In genomic region chr11:3269241-3269640, GRCm38 (mm10) we compare ENCODE assay signal across 25 mouse cellular contexts. TPM values are rescaled to one million over a fixed set of nuclear protein-coding genes. Genes with fewer than 3 reads are reported as not detected.
DNase-seq lines count a peak whose midpoint lies in the region; ATAC-seq and TF ChIP-seq lines count a peak whose summit lies in the region.
"Had no signal": no experiment of that assay in that cellular context is flagged by ENCODE, and none has a peak within 500 bp of the region (broad histone marks: within the 10 kb centered on the region; RNA-seq: fewer than 3 reads in every experiment).

No protein-coding gene starts in this region.

- H3K27ac ChIP-seq in kidney, embryonic 15.5 days, result peak overlapping the region; percentile 52
- H3K27ac ChIP-seq in midbrain, embryonic 11.5 days (ENCODE audit: low read depth, low read length), result no peak overlapping the region
- H3K27ac ChIP-seq in midbrain, embryonic 13.5 days, result no peak overlapping the region
- peak overlapping the region; percentile 87 for H3K27ac ChIP-seq in ES-Bruce4 (ENCODE audit: insufficient read depth, low read length)
- H3K27ac ChIP-seq: embryonic facial prominence, embryonic 13.5 days; embryonic facial prominence, embryonic 15.5 days; forebrain, embryonic 10.5 days; forebrain, embryonic 12.5 days had no signal

- H3K27me3 ChIP-seq in kidney, embryonic 15.5 days, result no peaks in the 10 kb centered on the region
- no peaks in the 10 kb centered on the region for H3K27me3 ChIP-seq in midbrain, embryonic 11.5 days (ENCODE audit: control insufficient read depth, insufficient read depth, low read length)
- no peaks in the 10 kb centered on the region for H3K27me3 ChIP-seq in midbrain, embryonic 13.5 days
- H3K27me3 ChIP-seq in ES-Bruce4 (ENCODE audit: control insufficient read depth, insufficient read depth, low read length, poor library complexity, severe bottlenecking), result no peaks in the 10 kb centered on the region
- H3K27me3 ChIP-seq: embryonic facial prominence, embryonic 13.5 days; embryonic facial prominence, embryonic 15.5 days; forebrain, embryonic 12.5 days; Patski had no signal

- no peak overlapping the region for H3K4me3 ChIP-seq in kidney, embryonic 15.5 days (replicated peaks)
- no peak overlapping the region for H3K4me3 ChIP-seq in midbrain, embryonic 11.5 days (ENCODE audit: low read depth, low read length)
- H3K4me3 ChIP-seq in midbrain, embryonic 13.5 days (replicated peaks), result no peak overlapping the region
- H3K4me3 ChIP-seq in ES-Bruce4 (ENCODE audit: low read depth, low read length), result no peak overlapping the region
- H3K4me3 ChIP-seq: embryonic facial prominence, embryonic 13.5 days; embryonic facial prominence, embryonic 15.5 days; erythroblast, embryonic 14.5 days; forebrain, embryonic 10.5 days; forebrain, embryonic 12.5 days had no signal

- TF ChIP-seq CTCF in ES-Bruce4 (IDR thresholded peaks at IDR 0.05; ENCODE audit: low read depth, low read length), result no peak

- 0 out of 2 replicates have a peak, but pooled peaks cover 1% of the 10 kb centered on the region for H3K36me3 ChIP-seq in kidney, embryonic 15.5 days
- H3K36me3 ChIP-seq in midbrain, embryonic 11.5 days (ENCODE audit: control insufficient read depth, insufficient read depth, low read length), result no peaks in the 10 kb centered on the region
- H3K36me3 ChIP-seq in midbrain, embryonic 13.5 days, result no peaks in the 10 kb centered on the region
- peaks cover 3% of the 10 kb centered on the region for H3K36me3 ChIP-seq in ES-Bruce4 (ENCODE audit: control insufficient read depth, insufficient read depth, low read length, poor library complexity, severe bottlenecking)
- H3K36me3 ChIP-seq: embryonic facial prominence, embryonic 13.5 days; embryonic facial prominence, embryonic 15.5 days had no signal

- no peak for DNase-seq in kidney, postnatal 25 days
- peak; percentile 80 for DNase-seq in midbrain, embryonic 11.5 days (ENCODE audit: low spot score, missing footprints)
- DNase-seq in ES-CJ7 (ENCODE audit: low read depth, low spot score), result peak; percentile 38
- DNase-seq in adrenal gland, postnatal 10 days, result no peak
- no peak for DNase-seq in thymus, postnatal 36 days
- DNase-seq: adrenal gland, adult 8-10 months; adrenal gland, postnatal 25 days; cerebellum, adult 11 months; cerebellum, adult 18-20 months; cerebellum, adult 8-10 months; cerebellum, adult 9-11 months; cerebellum, postnatal 36 days; embryo, embryonic 11 days had no signal

- 22% methylated on average over 4 of the region's 4 CpGs for WGBS in kidney, embryonic 15.5 days
- 38% methylated on average over 4 of the region's 4 CpGs for WGBS in midbrain, embryonic 11.5 days
- 40% methylated on average over 4 of the region's 4 CpGs for WGBS in midbrain, embryonic 13.5 days

- TF ChIP-seq POLR2A in ES-Bruce4 (IDR thresholded peaks at IDR 0.05; ENCODE audit: insufficient read depth, low read length), result no peak

- no peak for TF ChIP-seq EP300 in ES-Bruce4 (IDR thresholded peaks at IDR 0.05; ENCODE audit: insufficient read depth, low read depth, low read length)

- peaks cover 24% of the 10 kb centered on the region for H3K4me1 ChIP-seq in kidney, embryonic 15.5 days
- H3K4me1 ChIP-seq in midbrain, embryonic 11.5 days (ENCODE audit: control insufficient read depth, insufficient read depth, low read length), result peaks cover 10% of the 10 kb centered on the region
- peaks cover 19% of the 10 kb centered on the region for H3K4me1 ChIP-seq in midbrain, embryonic 13.5 days (replicated peaks)
- peaks cover 4% of the 10 kb centered on the region for H3K4me1 ChIP-seq in ES-Bruce4 (ENCODE audit: control insufficient read depth, insufficient read depth, low read length)

- H3K9ac ChIP-seq in kidney, embryonic 15.5 days, result no peak overlapping the region
- no peak overlapping the region for H3K9ac ChIP-seq in midbrain, embryonic 11.5 days (ENCODE audit: low read length)
- H3K9ac ChIP-seq in midbrain, embryonic 13.5 days (replicated peaks), result no peak overlapping the region
- H3K9ac ChIP-seq in ES-Bruce4 (ENCODE audit: low read depth, poor library complexity, severe bottlenecking), result 0 out of 2 replicates have a peak overlapping the region, but pooled peaks have one; percentile 29
- H3K9ac ChIP-seq: embryonic facial prominence, embryonic 13.5 days; embryonic facial prominence, embryonic 15.5 days; forebrain, embryonic 12.5 days had no signal

- H3K9me3 ChIP-seq in kidney, embryonic 15.5 days (replicated peaks), result no peaks in the 10 kb centered on the region
- no peaks in the 10 kb centered on the region for H3K9me3 ChIP-seq in midbrain, embryonic 11.5 days (ENCODE audit: control insufficient read depth, low read length)
- no peaks in the 10 kb centered on the region for H3K9me3 ChIP-seq in midbrain, embryonic 13.5 days
- no peaks in the 10 kb centered on the region for H3K9me3 ChIP-seq in ES-Bruce4 (replicated peaks; ENCODE audit: control insufficient read depth, insufficient read depth, low read length, poor library complexity, severe bottlenecking)
- H3K9me3 ChIP-seq: embryonic facial prominence, embryonic 13.5 days; embryonic facial prominence, embryonic 15.5 days; forebrain, embryonic 10.5 days; forebrain, embryonic 12.5 days had no signal

- no peak for ATAC-seq in kidney, embryonic 15.5 days (replicated peaks; ENCODE audit: low FRiP score)
- no peak for ATAC-seq in midbrain, embryonic 11.5 days (ENCODE audit: low FRiP score)
- ATAC-seq in midbrain, embryonic 13.5 days, result no peak
- ATAC-seq: activated CD4-positive, CD25-positive, alpha-beta regulatory T cell, adult 4 months; forebrain, embryonic 14.5 days; forebrain, embryonic 16.5 days; Patski had no signal

- no peak overlapping the region for H3K4me2 ChIP-seq in kidney, embryonic 15.5 days
- no peak overlapping the region for H3K4me2 ChIP-seq in midbrain, embryonic 11.5 days
- no peak overlapping the region for H3K4me2 ChIP-seq in midbrain, embryonic 13.5 days (replicated peaks)
- H3K4me2 ChIP-seq: embryonic facial prominence, embryonic 13.5 days; embryonic facial prominence, embryonic 15.5 days; forebrain, embryonic 12.5 days had no signal

RNA-seq across cellular contexts. Expression of gene Drg1, which starts 3.0 kb away (rescaled TPM):
- polyA plus RNA-seq in kidney, embryonic 15.5 days (2015; fragmentation: Nextera tagmentation; extraction: Ambion mirVana), result 223 and 224 TPM in 2 replicates
- polyA plus RNA-seq in midbrain, embryonic 11.5 days (2014; fragmentation: Nextera tagmentation; extraction: Ambion mirVana), result 327 and 332 TPM in 2 replicates
- polyA plus RNA-seq in midbrain, embryonic 13.5 days (2015; fragmentation: Nextera tagmentation; extraction: Ambion mirVana), result 261 and 285 TPM in 2 replicates
- polyA plus RNA-seq in ES-Bruce4 (2011; ENCODE audit: insufficient read depth, insufficient read length, low read depth, missing spikeins), result 148 and 170 TPM in 2 replicates
- 10 to 100 TPM; 84.3 to 91.6 TPM for total RNA-seq in adrenal gland, postnatal 10 days (2021)

RNA-seq across cellular contexts. Expression of gene Patz1, which starts 19.4 kb away (rescaled TPM):
- polyA plus RNA-seq in kidney, embryonic 15.5 days (2015; fragmentation: Nextera tagmentation; extraction: Ambion mirVana), result 57.3 and 60.4 TPM in 2 replicates
- polyA plus RNA-seq in midbrain, embryonic 11.5 days (2014; fragmentation: Nextera tagmentation; extraction: Ambion mirVana), result 107 and 116 TPM in 2 replicates
- polyA plus RNA-seq in midbrain, embryonic 13.5 days (2015; fragmentation: Nextera tagmentation; extraction: Ambion mirVana), result 94.6 and 106 TPM in 2 replicates
- polyA plus RNA-seq in ES-Bruce4 (2011; ENCODE audit: insufficient read depth, insufficient read length, low read depth, missing spikeins), result 55.6 and 62.5 TPM in 2 replicates
- total RNA-seq in adrenal gland, postnatal 10 days (2021), result 10 to 100 TPM; 31.2 to 38.5 TPM

Comparison
In these comparisons a context has a peak if more than half of its experiments do, and no peak if none do; other contexts are left out.
1. H3K27ac ChIP-seq: peak in kidney, embryonic 15.5 days (single experiment) and ES-Bruce4 (single experiment); none in midbrain, embryonic 11.5 days (single experiment) and midbrain, embryonic 13.5 days (single experiment).
2. DNase-seq: peak in midbrain, embryonic 11.5 days (single experiment) and ES-CJ7 (single experiment); none in kidney, postnatal 25 days (0 of 2), adrenal gland, postnatal 10 days (single experiment) and thymus, postnatal 36 days (0 of 2).